Mouse (Mus musculus) heart, adult 11 months (tissue): ENCODE results near the gene Exd2.

Source experiments
- DNase-seq: peaks from one replicate; pipeline ENCODE4 v3.0.0; 2022

Exd2 gene

GRCm38 (mm10) chr12:80462942-80463651 lies at the start of gene Exd2:
Exd2 (plus strand) TSS chr12:80463095.
- peak; percentile 99 for DNase-seq

DNA sequence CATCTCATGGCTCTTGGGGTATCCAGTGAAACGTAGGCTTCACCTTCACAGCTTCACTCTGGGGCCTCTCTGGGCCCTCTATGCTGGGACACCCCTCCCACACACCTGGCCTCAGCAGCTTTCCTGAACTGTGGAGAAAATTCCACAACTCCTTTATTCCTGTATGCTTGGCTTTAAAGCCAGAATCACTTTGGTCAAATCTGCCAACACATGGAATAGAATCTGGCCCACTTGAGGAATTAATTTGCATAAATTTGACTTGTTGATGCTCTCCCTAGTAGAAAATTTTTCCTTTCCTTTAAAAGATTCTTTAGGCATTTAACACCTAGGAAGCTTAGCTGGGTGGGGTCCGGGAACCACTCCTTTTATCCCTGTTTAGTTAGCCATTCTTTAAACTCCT lies 47.8 kb upstream of the Exd2 start:
- no peak for DNase-seq

DNA sequence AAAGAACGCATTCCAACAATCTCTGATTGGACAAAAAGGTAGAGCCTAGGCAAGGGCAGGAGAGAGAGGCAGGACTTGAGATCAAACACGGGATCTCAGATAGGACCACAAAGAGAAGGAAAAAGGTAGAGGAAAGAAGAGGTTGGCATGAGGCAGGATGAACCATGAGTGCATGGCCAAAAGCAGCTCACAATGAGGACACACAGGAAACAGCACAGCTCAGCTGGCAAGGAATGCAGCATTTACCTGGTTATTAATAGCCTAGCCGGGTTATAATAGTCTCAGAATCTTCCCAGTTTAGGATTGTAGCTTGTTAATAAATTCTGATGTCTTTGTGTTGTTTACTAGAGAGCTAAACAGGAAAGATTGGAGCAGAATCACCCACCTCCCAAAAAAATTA lies 35.2 kb upstream of the Exd2 start:
- DNase-seq, result peak; percentile 91

DNA sequence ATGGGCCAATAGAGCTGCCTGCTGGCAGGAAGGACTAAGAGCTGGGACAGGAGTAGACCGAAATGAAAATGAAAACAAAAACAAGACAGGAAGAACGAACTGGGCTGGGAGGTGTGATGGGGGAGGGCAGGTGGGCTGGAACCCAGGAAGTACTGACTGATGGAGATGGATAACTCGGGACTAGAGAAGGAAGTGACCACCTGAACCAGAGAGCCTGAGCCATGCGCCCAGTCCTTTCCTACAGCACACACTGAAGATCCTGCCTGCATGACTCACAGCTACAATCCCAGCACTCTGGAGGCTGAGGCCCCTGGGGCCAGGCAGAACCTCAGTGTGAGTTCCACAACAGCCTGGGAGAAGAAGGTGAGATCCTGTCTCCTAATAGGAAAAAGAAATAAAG lies 29.6 kb upstream of the Exd2 start:
- DNase-seq, result no peak

DNA sequence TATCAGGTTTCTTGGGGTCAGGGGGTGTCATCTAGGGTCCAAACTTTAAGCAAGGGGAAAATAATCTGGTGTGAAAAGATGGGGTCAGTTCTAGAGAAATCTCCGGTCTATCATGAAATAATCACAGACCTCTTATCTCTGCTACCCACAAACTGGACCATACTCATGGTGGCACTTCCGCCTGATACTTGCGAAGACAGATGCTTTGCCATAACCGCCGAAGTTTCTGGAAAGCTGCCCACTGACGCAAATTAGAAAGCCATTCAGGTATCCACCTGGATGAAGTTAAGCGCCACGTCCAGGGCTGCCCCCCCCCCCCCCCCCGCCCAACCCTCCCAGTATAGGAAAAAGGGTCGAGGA lies 28.3 kb upstream of the Exd2 start:
- DNase-seq, result no peak

DNA sequence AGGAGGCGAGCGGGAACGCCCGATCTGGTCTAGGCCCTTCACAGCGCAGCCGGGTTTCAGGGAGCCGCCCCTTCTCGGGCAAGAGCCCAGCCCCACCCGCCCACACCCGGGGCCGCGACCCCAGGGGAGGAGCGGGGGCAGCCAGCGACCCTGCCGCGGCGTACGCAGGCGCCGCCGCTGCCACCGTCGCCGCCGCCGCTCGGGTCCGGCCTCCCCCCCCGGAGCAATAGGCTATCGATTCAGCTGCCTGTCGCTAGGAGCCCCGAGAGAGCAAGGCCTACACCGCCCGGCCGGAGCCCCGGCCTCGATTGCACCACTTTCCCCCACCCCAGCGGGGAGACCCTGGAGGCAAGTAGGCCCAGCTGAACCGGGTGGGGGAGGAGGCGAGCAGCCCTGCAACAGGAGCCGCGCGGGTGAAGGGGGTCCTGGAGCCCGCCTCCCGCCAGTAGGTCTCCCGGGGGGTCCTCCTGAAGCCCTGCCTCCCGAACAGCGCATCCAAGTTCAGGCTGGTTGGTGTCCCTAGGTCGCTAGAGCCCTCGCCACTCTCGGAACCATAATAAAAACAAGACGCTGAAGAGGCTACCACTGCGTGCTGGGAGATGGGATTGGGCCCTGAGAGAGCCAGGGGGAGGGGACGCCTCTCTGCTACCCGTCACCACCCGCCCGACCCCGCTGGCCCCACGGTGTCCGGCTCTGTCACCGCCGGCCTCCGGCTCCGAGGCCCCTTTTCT lies 27.8 kb upstream of the Exd2 start:
- peak; percentile 98 for DNase-seq

DNA sequence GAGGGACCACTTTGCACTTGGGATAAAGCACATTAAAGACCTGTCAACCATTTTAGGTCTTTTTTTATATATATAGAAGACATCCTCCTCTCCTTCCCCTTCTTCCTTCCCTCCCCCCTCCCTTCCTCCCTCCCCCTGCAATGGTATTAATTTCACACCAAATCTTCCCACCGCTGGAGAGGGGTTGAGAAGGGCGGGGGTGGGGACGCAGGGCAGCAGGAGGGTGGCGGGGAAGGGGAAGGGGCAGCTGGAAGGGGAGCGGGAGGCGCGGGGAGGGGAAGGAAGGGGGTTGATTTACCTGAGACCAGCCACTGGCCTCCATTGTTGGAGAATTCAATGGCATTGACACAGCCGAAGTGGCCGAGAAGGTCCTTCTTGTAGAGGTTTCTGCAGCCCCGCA lies 27.0 kb upstream of the Exd2 start:
- DNase-seq, result no peak

DNA sequence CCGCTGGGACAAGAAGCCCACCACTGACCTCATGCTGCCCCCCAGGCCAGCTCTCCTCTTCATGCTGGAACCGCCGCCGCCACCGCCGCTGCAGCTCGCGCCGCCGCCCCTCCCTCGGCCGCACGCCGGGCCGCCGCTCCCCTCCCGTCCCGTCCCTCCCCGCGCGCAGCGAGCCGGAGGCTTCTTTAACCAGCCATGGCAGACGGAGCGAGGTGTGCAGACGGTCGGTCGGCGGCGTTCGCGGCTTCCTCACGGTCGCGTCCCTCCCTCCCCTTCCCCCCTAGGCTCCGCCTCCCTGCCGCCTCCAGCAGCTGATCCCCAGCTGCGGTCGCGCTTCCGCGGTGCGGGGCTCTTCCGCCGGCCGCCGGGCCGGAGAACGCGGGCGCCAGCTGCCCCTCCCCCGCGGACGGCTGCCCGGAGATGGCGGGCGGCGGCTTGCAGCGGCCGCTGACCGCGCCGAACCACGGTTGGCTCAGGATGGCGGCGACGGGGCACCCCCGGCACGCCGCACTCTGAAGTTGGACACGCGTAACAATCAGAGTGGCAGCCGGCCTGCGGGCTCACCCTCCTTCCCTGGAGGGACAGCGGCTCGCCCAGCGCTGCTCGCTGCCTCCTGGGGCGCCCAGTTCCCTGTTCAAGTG lies 26.4 kb upstream of the Exd2 start, which contains the start of gene Dcaf5:
Gene Dcaf5 (minus strand): TSS at position 266 of the 641 bp plus-strand sequence.
- DNase-seq, result peak; percentile 98

DNA sequence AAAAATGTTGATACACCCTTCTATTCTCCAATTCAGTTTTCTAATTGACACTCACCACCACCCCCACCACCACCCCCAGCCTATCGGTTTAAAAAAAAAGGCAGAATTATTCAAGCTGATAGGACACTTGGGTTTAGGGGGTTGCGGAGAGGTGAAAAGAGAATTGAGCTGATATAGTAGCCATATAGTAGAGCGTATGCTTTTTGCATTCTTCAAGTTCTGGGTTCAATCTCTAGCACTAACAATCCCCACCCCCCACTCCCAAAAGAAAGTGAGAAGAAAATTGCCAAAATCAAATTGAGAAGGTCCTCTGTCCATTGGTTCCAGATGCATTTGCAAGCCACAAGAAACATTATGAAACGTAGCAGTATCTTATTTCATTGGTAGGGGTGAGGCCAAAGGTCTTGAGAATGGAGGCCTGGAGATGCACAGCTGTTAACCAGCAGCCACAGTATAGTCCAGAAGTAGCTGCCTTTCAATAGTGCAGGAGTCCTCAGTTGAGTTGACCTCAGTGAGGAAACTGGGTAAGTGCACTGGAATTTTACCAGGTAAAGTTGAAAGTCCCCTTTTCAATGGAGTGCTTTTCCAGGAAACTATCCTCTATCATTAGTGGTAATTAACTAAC lies 25.7 kb upstream of the Exd2 start:
- no peak for DNase-seq

- DNase-seq, result peak; percentile 35
Observed at GRCm38 (mm10) chr12:80440957-80441356, 21.9 kb upstream of the Exd2 start.

GRCm38 (mm10) chr12:80444525-80445109 lies 18.3 kb upstream of the Exd2 start:
- no peak for DNase-seq

DNA sequence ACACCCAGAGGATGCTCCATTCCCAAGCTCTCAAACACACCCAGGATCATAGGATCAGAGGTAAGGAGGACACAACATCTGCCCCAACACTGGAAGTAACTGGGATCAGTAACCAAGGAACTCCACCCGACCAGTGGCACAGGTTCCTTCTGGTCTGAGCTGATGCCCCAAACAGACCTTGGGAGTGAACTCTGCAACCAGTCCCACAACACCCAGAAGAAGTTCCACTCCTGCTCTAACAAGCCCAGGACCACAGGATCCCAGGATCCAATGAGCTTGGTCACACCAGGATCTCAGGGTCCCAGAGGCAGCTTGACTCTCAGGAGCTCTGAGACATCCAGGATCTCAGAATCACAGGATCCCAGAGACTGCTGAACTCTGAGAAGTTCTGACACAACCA lies 9.4 kb upstream of the Exd2 start:
- DNase-seq, result peak; percentile 75

DNA sequence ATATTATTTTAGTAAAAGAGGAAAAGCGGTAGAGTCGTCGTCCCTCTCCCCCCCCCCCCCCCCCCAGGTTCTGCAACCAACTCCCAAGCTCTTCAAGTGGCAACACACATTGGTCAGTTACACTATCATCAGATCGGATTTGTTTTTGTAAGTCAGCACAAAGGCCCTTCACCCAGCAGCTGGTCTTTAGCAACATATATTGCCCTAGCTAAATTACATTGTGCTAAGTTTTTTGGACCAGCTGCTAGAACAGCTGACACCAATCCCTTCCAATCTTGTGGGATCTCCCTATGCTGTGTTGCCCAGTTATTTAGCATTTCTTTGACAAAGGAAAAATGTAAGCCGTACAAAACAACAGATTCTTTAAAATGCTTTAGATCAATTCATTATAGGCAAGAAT lies 4.9 kb upstream of the Exd2 start:
- no peak for DNase-seq

- peak; percentile 85 for DNase-seq
Observed at GRCm38 (mm10) chr12:80462292-80462896, 501 bp upstream of the Exd2 start.

DNA sequence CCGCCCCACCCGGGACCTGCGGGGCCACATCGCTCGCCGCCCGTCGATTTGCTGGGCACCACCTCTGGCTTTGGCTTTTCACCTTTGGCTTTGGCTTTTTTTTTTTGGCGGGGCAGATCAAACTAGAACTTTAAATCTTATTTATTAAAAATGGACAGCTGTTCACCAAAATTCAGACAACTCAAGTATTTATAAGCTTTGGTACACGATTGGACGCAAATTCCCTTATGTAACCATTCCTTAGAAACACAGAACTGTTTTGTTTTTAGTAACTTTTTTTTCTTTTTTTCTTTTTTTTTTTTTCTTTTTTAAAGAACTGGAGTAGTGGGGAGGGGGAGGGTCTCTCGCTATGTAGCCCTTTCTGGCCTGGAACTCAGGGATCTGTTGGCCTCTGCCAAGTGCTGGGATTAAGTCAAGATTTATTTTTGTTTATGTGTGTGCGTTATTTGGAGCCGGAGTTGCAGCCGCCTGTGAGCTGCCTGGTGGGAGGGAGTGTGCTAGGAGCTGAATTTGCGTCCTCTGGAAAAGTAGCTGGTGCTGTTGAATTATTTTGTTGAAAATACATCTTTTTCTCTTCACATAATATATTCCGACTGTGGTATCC lies 873 bp downstream of the Exd2 start:
- peak; percentile 94 for DNase-seq

DNA sequence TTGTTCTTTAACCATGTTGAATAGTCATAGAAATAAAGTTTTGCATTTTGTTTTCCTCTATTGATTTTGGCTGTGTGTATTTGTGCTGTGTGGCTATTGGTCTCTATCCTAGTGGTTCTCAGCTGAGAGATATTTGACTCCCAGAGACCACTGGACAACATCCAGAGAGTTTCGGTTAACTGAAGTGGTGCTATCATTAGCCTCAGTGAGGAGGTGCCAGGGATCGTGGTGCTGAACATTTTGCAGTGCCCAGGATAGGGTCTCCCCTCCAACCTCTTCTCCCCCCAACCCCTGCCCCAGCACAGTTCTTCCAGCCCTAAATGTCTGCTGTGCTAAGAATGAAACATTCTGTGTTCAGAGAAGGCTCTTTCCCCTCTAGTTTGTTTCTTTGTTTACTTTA lies 7.3 kb downstream of the Exd2 start:
- peak; percentile 82 for DNase-seq

- DNase-seq, result peak; percentile 85
Observed at GRCm38 (mm10) chr12:80471926-80472325, 9.0 kb downstream of the Exd2 start.

GRCm38 (mm10) chr12:80473731-80474130 lies 10.8 kb downstream of the Exd2 start:
- DNase-seq, result peak; percentile 23

DNA sequence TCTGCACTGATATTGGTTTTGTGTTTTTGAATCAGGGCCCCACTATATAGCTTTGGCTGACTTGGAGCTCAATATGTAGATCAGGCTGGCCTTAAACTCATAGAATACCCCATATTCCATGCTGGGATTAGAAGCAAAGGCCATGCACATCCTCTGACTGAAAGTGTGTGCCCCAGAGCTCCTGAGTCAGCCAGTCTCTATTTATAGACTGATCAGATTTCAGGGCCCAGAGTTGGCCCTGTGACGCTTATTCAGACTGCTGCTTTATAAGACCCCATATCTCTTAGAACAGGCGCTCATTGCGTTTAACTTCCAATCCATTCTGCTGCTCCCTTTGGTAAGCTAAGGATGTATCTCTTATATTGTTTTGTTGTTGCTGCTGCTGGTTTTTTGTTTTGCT lies 17.1 kb downstream of the Exd2 start:
- peak; percentile 64 for DNase-seq

GRCm38 (mm10) chr12:80483397-80483796 lies 20.5 kb downstream of the Exd2 start:
- DNase-seq, result peak; percentile 67

GRCm38 (mm10) chr12:80493311-80493710 lies 30.4 kb downstream of the Exd2 start:
- peak; percentile 57 for DNase-seq

DNA sequence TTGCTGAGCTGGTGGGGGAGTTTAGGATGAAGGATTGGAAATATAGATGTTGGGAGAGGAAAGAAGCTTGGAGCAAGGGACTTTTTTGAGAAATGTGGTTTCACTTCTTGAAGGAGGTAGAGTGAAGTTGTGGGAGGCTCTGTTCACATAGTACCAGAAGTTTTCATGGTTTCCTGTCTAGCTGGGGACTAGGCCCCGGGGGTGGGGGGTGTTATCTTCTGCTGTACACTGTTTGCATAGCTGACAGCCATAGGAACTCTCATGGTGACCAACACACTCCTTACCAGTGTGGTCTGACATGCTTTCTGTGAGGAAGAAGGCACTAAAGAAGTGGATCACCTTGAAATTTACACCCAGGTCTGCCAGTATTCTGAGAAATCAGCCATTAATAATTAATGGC lies 32.8 kb downstream of the Exd2 start:
- DNase-seq, result peak; percentile 68
